Mouse (Mus musculus): ENCODE results near the gene Dis3l2.

The Dis3l2 gene

GRCm38 (mm10) chr1:86733160-86733821, 29.7 kb downstream of the Dis3l2 start:
- no peak for DNase-seq

GRCm38 (mm10) chr1:86736414-86736813, 32.8 kb downstream of the Dis3l2 start:
- no peak for DNase-seq

- DNase-seq, result no peak
These were observed 39.3 kb downstream of the Dis3l2 start for GRCm38 (mm10) chr1:86742896-86743295.

- no peak for DNase-seq
These were observed 43.4 kb downstream of the Dis3l2 start for GRCm38 (mm10) chr1:86747034-86747433.

GRCm38 (mm10) chr1:86750094-86750493, 46.5 kb downstream of the Dis3l2 start:
- DNase-seq, result no peak

GRCm38 (mm10) chr1:86753416-86753815, 49.8 kb downstream of the Dis3l2 start:
- no peak for DNase-seq

- no peak for DNase-seq
These were observed 50.7 kb downstream of the Dis3l2 start for GRCm38 (mm10) chr1:86754335-86754734.

- DNase-seq, result no peak
These were observed 54.5 kb downstream of the Dis3l2 start for GRCm38 (mm10) chr1:86758091-86758490.

GRCm38 (mm10) chr1:86762161-86762560, 58.6 kb downstream of the Dis3l2 start:
- no peak for DNase-seq

GRCm38 (mm10) chr1:86801241-86801640, 97.6 kb downstream of the Dis3l2 start:
- DNase-seq, result no peak

GRCm38 (mm10) chr1:86811756-86812155, 108.1 kb downstream of the Dis3l2 start:
- no peak for DNase-seq

GRCm38 (mm10) chr1:86822266-86822665, 118.7 kb downstream of the Dis3l2 start:
- DNase-seq, result no peak

- DNase-seq, result no peak
These were observed 130.9 kb downstream of the Dis3l2 start for GRCm38 (mm10) chr1:86834351-86834987.

- no peak for DNase-seq
These were observed 131.4 kb downstream of the Dis3l2 start for GRCm38 (mm10) chr1:86834988-86835387.

GRCm38 (mm10) chr1:86850754-86851153, 147.1 kb downstream of the Dis3l2 start:
- DNase-seq, result no peak

- peak; percentile 11 to 25 for DNase-seq
These were observed 155.3 kb downstream of the Dis3l2 start for GRCm38 (mm10) chr1:86858876-86859275.

GRCm38 (mm10) chr1:86859371-86859770, 155.8 kb downstream of the Dis3l2 start:
- DNase-seq, result no peak

GRCm38 (mm10) chr1:86873745-86874144, 170.1 kb downstream of the Dis3l2 start:
- no peak for DNase-seq

- DNase-seq, result no peak
These were observed 175.1 kb downstream of the Dis3l2 start for GRCm38 (mm10) chr1:86878743-86879142.

- DNase-seq, result no peak
These were observed 175.9 kb downstream of the Dis3l2 start for GRCm38 (mm10) chr1:86879547-86879946.

GRCm38 (mm10) chr1:86887060-86887459, 183.5 kb downstream of the Dis3l2 start:
- DNase-seq, result no peak

GRCm38 (mm10) chr1:86912481-86912880, 208.9 kb downstream of the Dis3l2 start:
- DNase-seq, result no peak

GRCm38 (mm10) chr1:86913896-86914295, 210.3 kb downstream of the Dis3l2 start:
- no peak for DNase-seq

- DNase-seq, result no peak
These were observed 211.1 kb downstream of the Dis3l2 start for GRCm38 (mm10) chr1:86914697-86915096.
